In the genomic region with DNA sequence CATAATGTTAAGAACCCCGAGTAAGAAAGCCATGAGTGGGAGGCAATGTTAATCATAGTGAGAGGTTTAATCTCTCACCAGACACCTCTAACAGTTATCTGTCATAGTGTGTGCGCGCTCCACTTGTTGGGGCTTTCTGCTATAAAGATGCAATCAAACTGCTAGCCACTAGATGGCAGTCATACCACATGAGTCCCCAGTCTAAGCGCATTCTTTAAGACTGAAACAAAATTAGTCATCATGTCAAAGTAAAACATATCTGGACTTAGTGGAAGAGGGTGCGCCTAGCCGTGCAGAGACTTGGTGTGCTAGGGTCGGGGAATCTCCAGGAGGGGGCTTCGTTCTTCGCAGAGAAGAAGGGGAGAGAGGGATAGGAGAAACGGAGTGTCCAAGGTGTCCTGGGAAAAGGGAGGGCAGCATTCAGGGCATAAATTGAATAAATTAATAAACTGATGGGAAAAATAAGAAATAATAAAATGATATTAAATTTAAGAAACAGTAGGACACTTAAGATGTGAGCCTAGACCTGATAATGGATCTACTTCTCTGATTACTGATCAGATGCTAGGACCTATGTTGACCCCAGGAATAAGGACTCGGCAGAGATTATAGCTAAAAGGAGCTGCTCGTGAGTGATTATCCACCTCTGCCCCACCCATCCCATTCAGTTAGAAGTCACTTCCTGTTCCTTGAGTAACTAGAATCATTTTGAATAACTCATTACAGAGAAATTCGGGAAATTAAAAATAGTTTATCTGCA, we compare ENCODE assay signal across 8 mouse cellular contexts. TPM values are rescaled to one million over a fixed set of nuclear protein-coding genes. Genes with fewer than 3 reads are reported as not detected.
DNase-seq lines count a peak whose midpoint lies in the region; ATAC-seq and TF ChIP-seq lines count a peak whose summit lies in the region.

No protein-coding gene starts in this region.

- peak; percentile 22 for DNase-seq in gastrocnemius, adult 2 months
- no peak for DNase-seq in gastrocnemius, postnatal 36 days
- peak; percentile 52 for DNase-seq in brain, embryonic 18.5 days (ENCODE audit: low read depth, low spot score)
- DNase-seq in forebrain, embryonic 10.5 days (ENCODE audit: extremely low spot score, low spot score) = peak; percentile 27
- DNase-seq in layer of hippocampus, postnatal 25 days (ENCODE audit: extremely low spot score in 1 of 2, low spot score in 1 of 2) = peak; percentile 19 to 52
- DNase-seq in right cerebral cortex, postnatal 25 days = peak; percentile 12

- no peak overlapping the region for H3K27ac ChIP-seq in gastrocnemius, adult 2 months
- H3K27ac ChIP-seq in forebrain, embryonic 10.5 days = no peak overlapping the region
- no peak overlapping the region for H3K27ac ChIP-seq in hindbrain, embryonic 13.5 days

- no peak overlapping the region; the same call in 1 of the 2 replicates for H3K4me3 ChIP-seq in gastrocnemius, adult 2 months
- H3K4me3 ChIP-seq in forebrain, embryonic 10.5 days = no peak overlapping the region
- H3K4me3 ChIP-seq in hindbrain, embryonic 13.5 days = no peak overlapping the region

- no peaks in the 10 kb centered on the region for H3K9me3 ChIP-seq in forebrain, embryonic 10.5 days
- no peaks in the 10 kb centered on the region for H3K9me3 ChIP-seq in hindbrain, embryonic 13.5 days

- ATAC-seq in hindbrain, embryonic 13.5 days (ENCODE audit: low FRiP score) = peak; percentile 91
- peak; percentile 91 for ATAC-seq in megakaryocyte, adult 5-6 weeks (ENCODE audit: poor library complexity, severe bottlenecking)

- no peaks in the 10 kb centered on the region for H3K4me1 ChIP-seq in forebrain, embryonic 10.5 days
- no peaks in the 10 kb centered on the region for H3K4me1 ChIP-seq in hindbrain, embryonic 13.5 days (replicated peaks)

- H3K27me3 ChIP-seq in forebrain, embryonic 10.5 days (ENCODE audit: poor library complexity, severe bottlenecking) = no peaks in the 10 kb centered on the region
- no peaks in the 10 kb centered on the region for H3K27me3 ChIP-seq in hindbrain, embryonic 13.5 days

- 40% methylated on average over 13 of the region's 13 CpGs for WGBS in forebrain, embryonic 10.5 days
- WGBS in hindbrain, embryonic 13.5 days = 33% methylated on average over 13 of the region's 13 CpGs

- peak overlapping the region; percentile 48 for H3K4me2 ChIP-seq in hindbrain, embryonic 13.5 days

- H3K36me3 ChIP-seq in forebrain, embryonic 10.5 days (replicated peaks) = no peaks in the 10 kb centered on the region
- no peaks in the 10 kb centered on the region for H3K36me3 ChIP-seq in hindbrain, embryonic 13.5 days

- TF ChIP-seq CTCF in gastrocnemius, adult 2 months (IDR thresholded peaks at IDR 0.05) = peak; percentile 85

- no peak overlapping the region for H3K9ac ChIP-seq in hindbrain, embryonic 13.5 days

- intact Hi-C loops in gastrocnemius, adult 2 months (cut with DNase I) = no loop called here
- intact Hi-C loops in gastrocnemius, postnatal 36 days (cut with DNase I) = no loop called here

RNA-seq across cellular contexts. Expression of gene Kcnh8, which starts 42.4 kb away (rescaled TPM):
- total RNA-seq in gastrocnemius, adult 2 months (2021) = not detected
- not detected for total RNA-seq in gastrocnemius, postnatal 36 days (2021)
- 0.38 and 0.53 TPM in 2 replicates for polyA plus RNA-seq in forebrain, embryonic 10.5 days (2016; fragmentation: Nextera tagmentation; extraction: Ambion mirVana)
- polyA plus RNA-seq in hindbrain, embryonic 13.5 days (2015; fragmentation: Nextera tagmentation; extraction: Ambion mirVana) = 5.3 and 5.5 TPM in 2 replicates
- under 1 TPM; 0.39 to 0.68 TPM for total RNA-seq in layer of hippocampus, postnatal 25 days (2021)
- not detected in 2 replicates for total RNA-seq in megakaryocyte, adult 5-6 weeks (2015)
- total RNA-seq in megakaryocyte, adult 5-6 weeks (2017) = not detected in 2 replicates

Comparison
In these comparisons a context has a peak if more than half of its experiments do, and no peak if none do; other contexts are left out.
1. DNase-seq: peak in gastrocnemius, adult 2 months (single experiment), brain, embryonic 18.5 days (single experiment), forebrain, embryonic 10.5 days (single experiment), layer of hippocampus, postnatal 25 days (2 of 2) and right cerebral cortex, postnatal 25 days (single experiment); none in gastrocnemius, postnatal 36 days (0 of 2).